Mouse (Mus musculus) CH12.LX (cell line): ENCODE results near the gene Dmac2. TPM values are rescaled to one million over a fixed set of nuclear protein-coding genes. Genes with fewer than 3 reads are reported as not detected.

Experiments
- DNase-seq: peaks from one replicate; pipeline ENCODE4 v3.0.0-alpha.2; 2013; ENCODE audit errors: extremely low read depth
- H3K27ac ChIP-seq: 2 replicates; pipeline ENCODE4 v1.5.1; 2012; ENCODE audit warnings: low read depth, mild to moderate bottlenecking, control low read depth, moderate library complexity; ENCODE audit not compliant: insufficient read depth
- H3K27me3 ChIP-seq: replicated peaks from 2 replicates; pipeline ENCODE3; 2012; ENCODE audit warnings: inconsistent platforms
- H3K36me3 ChIP-seq, 2 experiments: replicated peaks in 1 of 2; 2 replicates each; pipeline versions ENCODE3 to v1.6.1; 2012; ENCODE audit warnings: inconsistent platforms in 1 of 2, low read length in 1 of 2, mild to moderate bottlenecking in 1 of 2, mixed read lengths in 1 of 2, moderate library complexity in 1 of 2; ENCODE audit not compliant: control insufficient read depth in 1 of 2, insufficient read depth in 1 of 2
- H3K4me1 ChIP-seq, 2 experiments: 2 replicates each; pipeline ENCODE4 v1.6.1; 2012; ENCODE audit warnings: inconsistent platforms in 1 of 2, moderate library complexity in 1 of 2; ENCODE audit not compliant: insufficient read depth in 2 of 2, control insufficient read depth in 1 of 2
- H3K4me2 ChIP-seq: 2 replicates; pipeline ENCODE4 v1.6.1; 2012; ENCODE audit warnings: low read depth, mild to moderate bottlenecking, control low read depth; ENCODE audit not compliant: poor library complexity, insufficient read depth, severe bottlenecking
- H3K4me3 ChIP-seq, 3 experiments: fragments of 150-350 bp in 1 of 3; sonication (generic) in 1 of 3; replicated peaks in 1 of 3; 2 replicates each; pipeline versions ENCODE3 to v1.5.1; 2011 to 2012; ENCODE audit warnings: low read depth in 2 of 3, low read length in 2 of 3, mild to moderate bottlenecking in 2 of 3, moderate library complexity in 2 of 3, control low read depth in 1 of 3, improper control_type of control experiment in 1 of 3, inconsistent platforms in 1 of 3, mixed read lengths in 1 of 3; ENCODE audit not compliant: poor library complexity in 1 of 3
- H3K79me2 ChIP-seq: replicated peaks from 2 replicates; pipeline ENCODE4 v1.6.1; 2012; ENCODE audit warnings: mild to moderate bottlenecking, moderate library complexity; ENCODE audit not compliant: control insufficient read depth, poor library complexity, insufficient read depth, severe bottlenecking; ENCODE audit errors: extremely low read depth
- H3K9ac ChIP-seq: 2 replicates; pipeline ENCODE4 v1.6.1; 2012; ENCODE audit warnings: low read depth, mild to moderate bottlenecking, control low read depth, moderate library complexity; ENCODE audit not compliant: insufficient read depth
- H3K9me3 ChIP-seq: replicated peaks from 2 replicates; pipeline ENCODE3; 2012; ENCODE audit warnings: low read length, inconsistent platforms, mixed read lengths
- CHD2 ChIP-seq: IDR thresholded peaks from 2 replicates; pipeline ENCODE4 v1.6.1; 2011; ENCODE audit warnings: low read length, improper control_type of control experiment
- CTCF ChIP-seq, 2 experiments: IDR thresholded peaks in 1 of 2; conservative IDR thresholded peaks in 1 of 2; 2 replicates each; pipeline ENCODE4 v1.5.1; 2011 to 2012; ENCODE audit warnings: low read depth in 2 of 2, low read length in 2 of 2, improper control_type of control experiment in 1 of 2, inconsistent platforms in 1 of 2, mild to moderate bottlenecking in 1 of 2, moderate library complexity in 1 of 2
- E2F4 ChIP-seq: IDR thresholded peaks from 2 replicates; pipeline ENCODE4 v1.6.1; 2011; ENCODE audit warnings: low read depth, low read length, improper control_type of control experiment; ENCODE audit not compliant: insufficient replicate concordance
- ELF1 ChIP-seq: IDR thresholded peaks from 2 replicates; pipeline ENCODE4 v1.6.1; 2014; ENCODE audit warnings: low read depth, mild to moderate bottlenecking, inconsistent platforms, low read length, improper control_type of control experiment
- EP300 ChIP-seq: IDR thresholded peaks from 2 replicates; pipeline ENCODE4 v1.6.1; 2011; ENCODE audit warnings: low read length, improper control_type of control experiment
- ETS1 ChIP-seq: conservative IDR thresholded peaks from 2 replicates; pipeline ENCODE4 v1.6.1; 2012; ENCODE audit warnings: low read depth, mild to moderate bottlenecking, inconsistent platforms, low read length, improper control_type of control experiment, moderate library complexity
- GABPA ChIP-seq: IDR thresholded peaks from 2 replicates; pipeline ENCODE4 v1.6.1; 2012; ENCODE audit warnings: low read depth, low read length, improper control_type of control experiment, inconsistent platforms; ENCODE audit not compliant: insufficient replicate concordance
- HCFC1 ChIP-seq: IDR thresholded peaks from 2 replicates; pipeline ENCODE4 v1.6.1; 2012; ENCODE audit warnings: low read depth, mild to moderate bottlenecking, inconsistent platforms, low read length, improper control_type of control experiment
- IRF4 ChIP-seq: IDR thresholded peaks from 2 replicates; pipeline ENCODE4 v1.6.1; 2014; ENCODE audit warnings: low read depth, mild to moderate bottlenecking, inconsistent platforms, low read length, improper control_type of control experiment
- KAT2A ChIP-seq: IDR thresholded peaks from 2 replicates; pipeline ENCODE4 v1.6.1; 2012; ENCODE audit warnings: low read length, improper control_type of control experiment, inconsistent platforms; ENCODE audit not compliant: insufficient replicate concordance
- MAZ ChIP-seq: IDR thresholded peaks from 2 replicates; pipeline ENCODE4 v1.6.1; 2012; ENCODE audit warnings: low read depth, mild to moderate bottlenecking, inconsistent platforms, low read length, improper control_type of control experiment, moderate library complexity
- MXI1 ChIP-seq: IDR thresholded peaks from 2 replicates; pipeline ENCODE4 v1.6.1; 2011; ENCODE audit warnings: mild to moderate bottlenecking, low read depth, low read length, improper control_type of control experiment
- MYC ChIP-seq: IDR thresholded peaks from 2 replicates; pipeline ENCODE4 v1.6.1; 2011; ENCODE audit warnings: low read depth, mild to moderate bottlenecking, improper control_type of control experiment, low read length
- PAX5 ChIP-seq: IDR thresholded peaks from 2 replicates; pipeline ENCODE4 v1.6.1; 2012; ENCODE audit warnings: low read length, inconsistent platforms, mixed read lengths
- POLR2A ChIP-seq: IDR thresholded peaks from 2 replicates; pipeline ENCODE4 v1.6.1; 2011; ENCODE audit warnings: low read depth, mild to moderate bottlenecking, improper control_type of control experiment, low read length
- POLR2AphosphoS2 ChIP-seq: IDR thresholded peaks from 2 replicates; pipeline ENCODE4 v1.6.1; 2011; ENCODE audit warnings: low read depth, low read length, improper control_type of control experiment
- RAD21 ChIP-seq: IDR thresholded peaks from 2 replicates; pipeline ENCODE4 v1.6.1; 2011; ENCODE audit warnings: low read depth, mild to moderate bottlenecking, low read length, improper control_type of control experiment, moderate library complexity
- SMC3 ChIP-seq: IDR thresholded peaks from 2 replicates; pipeline ENCODE4 v1.6.1; 2011; ENCODE audit warnings: low read depth, low read length, improper control_type of control experiment
- TBP ChIP-seq: conservative IDR thresholded peaks from 2 replicates; pipeline ENCODE4 v1.6.1; 2011; ENCODE audit warnings: low read depth, low read length, improper control_type of control experiment
- TCF12 ChIP-seq: IDR thresholded peaks from 2 replicates; pipeline ENCODE4 v1.6.1; 2014; ENCODE audit warnings: low read depth, mild to moderate bottlenecking, inconsistent platforms, low read length, improper control_type of control experiment
- ZKSCAN1 ChIP-seq: IDR thresholded peaks from 2 replicates; pipeline ENCODE4 v1.6.1; 2012; ENCODE audit warnings: low read depth, inconsistent platforms, low read length, improper control_type of control experiment, borderline replicate concordance
- ZMIZ1 ChIP-seq: IDR thresholded peaks from 2 replicates; pipeline ENCODE4 v1.6.1; 2012; ENCODE audit warnings: low read depth, mild to moderate bottlenecking, inconsistent platforms, low read length, improper control_type of control experiment
- dilution Hi-C: fragments of 300-500 bp; cut with MboI; formaldehyde crosslinking; loops from 2 replicates; pipeline ENCODE4 v1.14.3; 2020; ENCODE audit warnings: low sequenced_read_pairs; ENCODE audit not compliant: extremely low pct_unique_long_range_greater_than_20kb, extremely low pct_ligation_motif_present
- in situ Hi-C: fragments of 300-500 bp; cut with MboI; formaldehyde crosslinking; loops from 3 replicates; pipeline ENCODE4 v1.14.3; 2019; ENCODE audit warnings: low sequenced_read_pairs, low pct_ligation_motif_present, low pct_unique_long_range_greater_than_20kb, mixed read lengths
- polyA plus RNA-seq: library from polyadenylated mRNA; unstranded; fragments of >175 nt; gene quantifications from 2 replicates; pipeline ENCODE4 v1.2.1, GENCODE M21; 2012; ENCODE audit warnings: low read depth; ENCODE audit not compliant: insufficient read length
- total RNA-seq, 2 experiments: library from RNA; depleted of rRNA; stranded (reverse); fragments of 300-350 nt in 1 of 2; fragments of >200 nt in 1 of 2; gene quantifications; 2 replicates each; pipeline ENCODE4 v1.2.3; 2012 to 2014

Dmac2 gene
- total and polyA plus RNA-seq, 3 experiments = 18.7 to 35.0 (median 19.8) TPM

DNA sequence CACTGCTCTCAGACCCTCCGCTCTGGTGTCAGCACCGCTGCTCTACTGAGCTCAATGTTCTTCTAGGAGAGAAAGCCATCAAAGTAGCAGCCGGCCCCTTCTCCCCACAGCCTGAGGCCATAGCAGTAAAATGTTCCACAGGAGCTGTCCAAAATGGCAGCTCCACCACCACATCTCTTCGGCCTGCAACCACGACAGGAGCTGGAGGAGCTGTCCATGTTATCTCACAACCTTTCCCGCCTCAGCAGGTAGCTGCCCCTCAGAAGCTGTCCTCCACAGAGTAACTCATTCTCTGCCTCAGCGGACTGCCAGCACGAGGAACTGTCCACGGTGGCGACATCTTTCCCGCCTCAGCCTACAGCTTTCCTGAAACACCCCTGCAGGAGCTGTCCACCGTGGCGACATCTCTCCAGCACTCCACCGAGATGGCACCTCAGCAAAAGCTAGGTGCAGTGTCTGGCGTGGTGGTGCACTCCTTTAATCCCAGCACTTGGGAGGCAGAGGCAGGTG, 36.9 kb upstream of the Dmac2 start:
- H3K4me2 ChIP-seq = no peak overlapping the region

GRCm38 (mm10) chr7:25584651-25585050, 34.6 kb upstream of the Dmac2 start:
- H3K79me2 ChIP-seq = no peaks in the 10 kb centered on the region
- peaks cover 9% of the 10 kb centered on the region for H3K9me3 ChIP-seq
- no peak overlapping the region for H3K9ac ChIP-seq
- peaks cover 16 to 23% of the 10 kb centered on the region in 2 experiments for H3K4me1 ChIP-seq
- dilution Hi-C loops = no loop called here
- TF ChIP-seq ETS1 (peak; percentile 40), POLR2AphosphoS2 (no peak), POLR2A (no peak), HCFC1 (no peak)
- in situ Hi-C loops = no loop called here
- no peaks in the 10 kb centered on the region for H3K36me3 ChIP-seq
- peak; percentile 50 for DNase-seq
- no peak overlapping the region for H3K4me2 ChIP-seq
- H3K27me3 ChIP-seq = peaks cover 2% of the 10 kb centered on the region
- no peak overlapping the region for H3K4me3 ChIP-seq
- H3K27ac ChIP-seq = no peak overlapping the region

More for the DNA sequence above, 36.9 kb upstream of the Dmac2 start:
- Histone ChIP-seq H3K27me3 (peaks cover 2% of the 10 kb centered on the region), H3K9ac (no peak overlapping the region), H3K27ac (no peak overlapping the region), H3K4me1 (peaks cover 16 to 29% of the 10 kb centered on the region in 2 experiments), H3K79me2 (no peaks in the 10 kb centered on the region), H3K9me3 (peaks cover 13% of the 10 kb centered on the region), H3K4me3 (no peak overlapping the region), H3K36me3 (no peaks in the 10 kb centered on the region)
- DNase-seq = no peak
- dilution Hi-C loops = no loop called here
- in situ Hi-C loops = no loop called here
- TF ChIP-seq EP300 = no peak
- no peak for TF ChIP-seq HCFC1

DNA sequence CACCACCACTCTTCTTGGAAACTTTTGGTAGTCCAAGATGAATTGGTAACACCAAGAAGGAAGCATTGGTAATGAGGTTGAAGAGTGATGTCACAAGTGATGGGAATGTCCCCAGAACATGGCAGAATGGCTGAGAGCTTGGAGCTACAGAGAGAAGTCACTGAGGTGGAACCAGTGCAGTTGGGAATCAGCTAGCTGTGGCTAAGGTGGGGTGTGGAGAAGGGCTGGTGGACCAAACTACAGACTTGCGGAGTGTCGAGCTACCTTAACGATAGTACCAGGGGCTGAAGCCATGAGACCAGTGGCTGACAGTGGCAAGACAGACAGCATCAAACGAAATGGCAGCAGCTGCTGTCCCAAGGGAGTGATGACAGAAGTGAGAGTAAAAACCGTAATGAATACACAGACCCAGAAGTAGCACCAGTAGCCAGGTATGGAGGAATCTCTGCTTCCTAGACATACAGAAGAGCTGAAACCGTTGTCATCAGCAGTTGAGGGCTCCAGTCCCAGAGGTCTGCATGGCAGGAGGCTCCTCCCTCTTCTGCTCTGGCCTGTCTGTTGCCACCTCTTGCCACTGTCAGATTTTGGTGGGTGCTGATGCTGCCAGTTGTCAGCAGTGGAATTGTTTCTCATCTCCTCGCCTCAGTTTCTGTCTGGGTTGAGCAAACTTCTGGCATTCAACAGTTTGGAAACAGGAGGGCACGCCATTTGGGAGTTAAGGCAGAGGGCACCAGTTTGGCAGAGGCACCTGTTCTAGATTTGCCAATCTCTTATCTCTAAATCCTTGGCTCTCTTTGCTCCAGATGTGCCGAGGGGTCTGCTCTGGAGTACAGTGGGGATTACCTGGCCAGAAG, 33.6 kb upstream of the Dmac2 start:
- Histone ChIP-seq H3K4me3 (no peak overlapping the region), H3K4me2 (0 out of 2 replicates have a peak overlapping the region, but pooled peaks have one; percentile 27), H3K9ac (no peak overlapping the region), H3K4me1 (peaks cover 16 to 23% of the 10 kb centered on the region in 2 experiments), H3K27ac (no peak overlapping the region), H3K27me3 (peaks cover 2% of the 10 kb centered on the region), H3K9me3 (peaks cover 9% of the 10 kb centered on the region), H3K36me3 (no peaks in the 10 kb centered on the region), H3K79me2 (no peaks in the 10 kb centered on the region)
- DNase-seq = peak; percentile 72
- in situ Hi-C loops = no loop called here
- dilution Hi-C loops = no loop called here
- no peak for TF ChIP-seq MXI1
- TF ChIP-seq ZMIZ1 = no peak
- TF ChIP-seq MAZ = no peak
- TF ChIP-seq GABPA = no peak
- TF ChIP-seq CTCF (conservative IDR thresholded peaks at IDR 0.05 in 1 of 2, IDR thresholded peaks at IDR 0.05 in 1 of 2; ENCODE audit: low read depth in 2 of 2, low read length in 2 of 2) = no peak
- no peak for TF ChIP-seq KAT2A
- no peak for TF ChIP-seq ELF1
- no peak for TF ChIP-seq TBP
- no peak; the same call in 1 of the 2 replicates for TF ChIP-seq EP300
- TF ChIP-seq ETS1 = 0 out of 2 replicates have a peak, but pooled peaks have one; percentile 7
- TF ChIP-seq ZKSCAN1 = no peak
- TF ChIP-seq RAD21 = no peak
- TF ChIP-seq E2F4 = no peak
- TF ChIP-seq CHD2 = no peak
- no peak for TF ChIP-seq POLR2AphosphoS2
- TF ChIP-seq PAX5 = no peak
- no peak for TF ChIP-seq POLR2A
- peak; percentile 21; the same call in 1 of the 2 replicates for TF ChIP-seq TCF12
- 0 out of 2 replicates have a peak, but pooled peaks have one; percentile 26 for TF ChIP-seq IRF4
- TF ChIP-seq MYC = no peak
- TF ChIP-seq SMC3 = no peak
